Mouse (Mus musculus) forebrain, embryonic 14.5 days (tissue): ENCODE measurements at regions not wholly inside any gene's neighbourhood (a gene's known extent, or its start where the extent isn't known, plus 50 kb on each side); places are given as distances from the start of the nearest gene placed in this dataset.
A peak's percentile ranks its signal among the peaks of the same experiment; 100 is the strongest.

ENCODE experiments used
- ATAC-seq: fragments of 200-750 bp; cut with Nextera tagmentation; 2 replicates; pipeline ENCODE4 v1.8.0; 2017; ENCODE audit warnings: mild to moderate bottlenecking, moderate library complexity
- DNase-seq: peaks from one replicate; pipeline ENCODE4 v3.0.0-alpha.2; 2015; ENCODE audit warnings: low spot score
- H3K27ac ChIP-seq: fragments of 300-500 bp; sonication (generic); 2 replicates; pipeline ENCODE4 v1.5.1; 2014; ENCODE audit warnings: low read depth, mild to moderate bottlenecking, control low read depth, low read length, moderate library complexity
- H3K27me3 ChIP-seq: fragments of 300-500 bp; sonication (generic); replicated peaks from 2 replicates; pipeline ENCODE4 v1.6.1; 2014; ENCODE audit warnings: low read length, control low read depth, mixed read lengths; ENCODE audit not compliant: control insufficient read depth, insufficient read depth
- H3K36me3 ChIP-seq: fragments of 300-500 bp; sonication (generic); 2 replicates; pipeline ENCODE4 v1.6.1; 2014; ENCODE audit warnings: low read length, control low read depth; ENCODE audit not compliant: control insufficient read depth, insufficient read depth
- H3K4me1 ChIP-seq: fragments of 300-500 bp; sonication (generic); 2 replicates; pipeline ENCODE4 v1.6.1; 2014; ENCODE audit warnings: antibody characterized with exemption, low read length, control low read depth; ENCODE audit not compliant: control insufficient read depth, insufficient read depth
- H3K4me2 ChIP-seq: fragments of 300-500 bp; sonication (generic); 2 replicates; pipeline ENCODE4 v1.6.1; 2014; ENCODE audit warnings: mild to moderate bottlenecking, control low read depth, low read length
- H3K4me3 ChIP-seq: fragments of 300-500 bp; sonication (generic); 2 replicates; pipeline ENCODE4 v1.5.1; 2014; ENCODE audit warnings: low read depth, low read length, control low read depth
- H3K9ac ChIP-seq: fragments of 300-500 bp; sonication (generic); 2 replicates; pipeline ENCODE4 v1.6.1; 2014; ENCODE audit warnings: mild to moderate bottlenecking, low read length, control low read depth, moderate library complexity
- H3K9me3 ChIP-seq: fragments of 300-500 bp; sonication (generic); replicated peaks from 2 replicates; pipeline ENCODE4 v1.6.1; 2016; ENCODE audit warnings: low read length, control low read depth, mixed read lengths; ENCODE audit not compliant: control insufficient read depth
- WGBS: fragments of 180-500 bp; shearing (Covaris S2); extraction: QIAGEN DNeasy Blood & Tissue Kit; methylation state at CpG from one replicate; pipeline ENCODE4 v1.1.7; 2014; 5-methylcytosine and 5-hydroxymethylcytosine counted together

DNA sequence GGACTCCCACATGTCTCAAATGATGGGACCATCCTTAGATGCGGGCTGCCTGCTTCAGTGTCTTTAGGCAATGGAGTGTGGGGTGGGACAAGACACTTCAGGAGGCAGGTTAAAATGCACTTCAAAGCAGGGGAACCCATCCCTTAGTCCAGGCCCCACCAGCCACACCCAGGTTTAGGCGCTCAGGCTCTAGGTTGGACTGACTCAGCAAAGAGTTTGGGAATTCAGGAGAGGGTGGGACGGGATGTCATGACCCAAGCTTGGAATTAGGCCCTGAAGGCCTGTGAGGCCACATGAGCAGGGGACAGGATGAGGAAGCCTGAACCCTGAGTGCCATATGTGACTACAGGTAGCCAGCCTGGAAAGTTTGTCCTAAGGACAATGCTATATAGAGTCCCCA is 85.6 kb upstream of the Nkx1-1 start:
- H3K36me3 ChIP-seq: no peaks in the 10 kb centered on the region
- H3K4me3 ChIP-seq: no peak overlapping the region
- 90% methylated on average over 3 of the region's 3 CpGs for WGBS
- no peak for ATAC-seq
- H3K4me1 ChIP-seq: no peaks in the 10 kb centered on the region
- no peak overlapping the region for H3K27ac ChIP-seq
- H3K27me3 ChIP-seq: no peaks in the 10 kb centered on the region; the same call in 1 of the 2 replicates
- no peak for DNase-seq
- H3K4me2 ChIP-seq: no peak overlapping the region
- H3K9ac ChIP-seq: no peak overlapping the region
- H3K9me3 ChIP-seq: no peaks in the 10 kb centered on the region

DNA sequence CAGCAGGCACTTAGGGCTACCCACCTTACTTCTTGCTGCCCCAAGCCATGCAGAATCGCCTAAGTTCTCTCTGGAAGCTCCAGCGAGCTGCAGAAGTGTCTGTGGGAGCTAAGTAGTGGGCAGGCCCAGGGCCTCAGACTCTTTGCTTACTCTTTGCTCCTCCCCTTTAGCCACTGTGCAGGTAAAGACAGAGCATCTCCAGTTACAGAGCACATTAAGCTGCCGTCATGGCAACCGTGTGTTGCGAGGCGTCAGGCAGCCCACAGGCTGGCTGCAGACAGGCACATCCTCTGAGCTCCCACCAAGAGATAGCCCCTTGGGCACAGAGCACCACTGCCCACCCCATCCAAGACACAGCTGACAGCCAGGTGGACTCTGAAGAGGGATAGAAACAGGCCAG is 85.1 kb upstream of the Nkx1-1 start:
- Histone ChIP-seq H3K27ac (no peak overlapping the region), H3K9ac (no peak overlapping the region), H3K4me3 (no peak overlapping the region), H3K27me3 (no peaks in the 10 kb centered on the region; the same call in 1 of the 2 replicates), H3K36me3 (no peaks in the 10 kb centered on the region), H3K4me2 (no peak overlapping the region), H3K4me1 (no peaks in the 10 kb centered on the region), H3K9me3 (no peaks in the 10 kb centered on the region)
- ATAC-seq (no peak), DNase-seq (no peak)
- WGBS: 17% methylated on average over 6 of the region's 6 CpGs

DNA sequence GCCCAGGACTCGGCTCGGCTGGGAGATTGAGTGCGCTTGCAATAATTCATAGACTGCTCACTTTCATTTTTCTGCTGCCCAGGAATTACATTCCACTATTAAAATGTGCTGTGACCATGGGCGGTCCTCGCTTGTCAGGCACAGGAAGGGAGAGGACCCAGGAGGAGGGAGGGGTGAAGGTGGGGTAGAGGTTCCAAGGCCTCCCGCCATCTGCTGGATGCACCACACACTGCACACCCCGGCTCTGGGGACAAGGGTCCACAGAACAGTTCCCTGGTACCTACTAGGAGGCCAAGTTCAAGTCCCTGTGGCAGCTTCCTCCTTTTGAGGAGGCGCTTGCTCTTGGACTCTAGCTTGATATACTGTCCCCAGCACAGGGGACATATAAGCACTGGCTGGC is 83.8 kb upstream of the Nkx1-1 start:
- H3K9me3 ChIP-seq: no peaks in the 10 kb centered on the region
- H3K27me3 ChIP-seq: peaks cover 10% of the 10 kb centered on the region; the same call in 1 of the 2 replicates
- H3K36me3 ChIP-seq: no peaks in the 10 kb centered on the region
- H3K4me1 ChIP-seq: no peaks in the 10 kb centered on the region
- H3K4me2 ChIP-seq: no peak overlapping the region
- WGBS: 73% methylated on average over 8 of the region's 8 CpGs
- no peak for ATAC-seq
- H3K4me3 ChIP-seq: no peak overlapping the region
- H3K9ac ChIP-seq: no peak overlapping the region
- H3K27ac ChIP-seq: no peak overlapping the region
- no peak for DNase-seq

DNA sequence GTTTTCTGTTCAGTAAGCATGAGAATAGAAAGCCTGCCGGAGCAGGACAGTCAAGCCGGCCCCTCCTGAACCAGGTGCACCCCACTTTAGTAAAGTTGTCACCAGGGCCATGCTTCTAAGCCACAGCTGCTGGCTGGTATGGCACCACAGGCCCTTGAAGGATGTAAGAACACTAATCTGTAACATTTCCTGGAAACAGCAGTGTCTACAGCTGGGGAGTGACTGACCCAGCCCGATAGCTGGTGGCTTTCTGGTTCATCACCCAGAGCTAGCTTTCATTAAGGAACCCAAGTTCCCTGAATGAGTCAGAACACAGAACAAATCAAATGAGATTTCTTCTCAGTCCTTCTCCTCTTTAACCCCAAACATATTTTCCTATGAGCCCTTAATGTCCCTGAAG is 82.4 kb upstream of the Nkx1-1 start:
- Histone ChIP-seq H3K36me3 (no peaks in the 10 kb centered on the region), H3K9me3 (no peaks in the 10 kb centered on the region), H3K4me3 (no peak overlapping the region), H3K9ac (no peak overlapping the region), H3K27me3 (peaks cover 10% of the 10 kb centered on the region; the same call in 1 of the 2 replicates), H3K4me2 (no peak overlapping the region), H3K4me1 (peaks cover 7% of the 10 kb centered on the region; the same call in 1 of the 2 replicates), H3K27ac (no peak overlapping the region)
- no peak for DNase-seq
- no peak for ATAC-seq
- WGBS: 94% methylated on average over 3 of the region's 3 CpGs

DNA sequence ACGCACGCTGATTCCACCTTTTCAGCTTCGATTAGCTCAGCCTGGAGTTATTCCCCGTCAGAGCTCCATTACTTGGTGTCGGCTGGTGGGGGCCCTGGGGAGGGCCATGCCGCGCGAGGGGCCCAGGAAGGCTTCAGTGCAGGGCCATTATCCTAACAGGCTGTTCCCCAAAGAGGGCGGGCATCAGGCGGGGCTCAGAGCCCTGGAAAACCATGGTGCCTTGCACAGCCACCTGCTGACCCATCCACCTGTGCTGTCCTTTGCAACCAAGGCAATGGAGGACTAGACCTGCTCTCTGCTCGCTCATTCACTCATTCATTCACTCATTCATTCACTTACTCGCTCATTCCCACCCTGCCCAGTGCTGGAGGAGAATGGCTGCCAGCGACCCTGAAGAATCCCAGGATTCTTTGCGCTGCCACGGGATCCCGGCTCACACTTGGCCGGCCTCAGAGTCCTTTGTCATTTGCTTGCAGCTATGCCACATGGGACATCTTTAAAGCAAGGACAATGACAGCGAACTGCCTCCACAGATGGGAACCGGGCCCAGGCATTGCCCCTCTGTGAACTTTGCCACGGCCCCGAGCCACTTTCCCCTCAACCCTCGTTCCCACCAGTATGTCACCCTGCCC is 78.6 kb upstream of the Nkx1-1 start:
- Histone ChIP-seq H3K4me3 (no peak overlapping the region), H3K4me2 (peak overlapping the region; percentile 36), H3K36me3 (no peaks in the 10 kb centered on the region), H3K27me3 (0 out of 2 replicates have a peak, but pooled peaks cover 10% of the 10 kb centered on the region), H3K4me1 (peaks cover 7% of the 10 kb centered on the region; the same call in 1 of the 2 replicates), H3K27ac (no peak overlapping the region), H3K9me3 (no peaks in the 10 kb centered on the region), H3K9ac (0 out of 2 replicates have a peak overlapping the region, but pooled peaks have one; percentile 17)
- DNase-seq (no peak), ATAC-seq (peak; percentile 54)
- 37% methylated on average over 22 of the region's 22 CpGs for WGBS

DNA sequence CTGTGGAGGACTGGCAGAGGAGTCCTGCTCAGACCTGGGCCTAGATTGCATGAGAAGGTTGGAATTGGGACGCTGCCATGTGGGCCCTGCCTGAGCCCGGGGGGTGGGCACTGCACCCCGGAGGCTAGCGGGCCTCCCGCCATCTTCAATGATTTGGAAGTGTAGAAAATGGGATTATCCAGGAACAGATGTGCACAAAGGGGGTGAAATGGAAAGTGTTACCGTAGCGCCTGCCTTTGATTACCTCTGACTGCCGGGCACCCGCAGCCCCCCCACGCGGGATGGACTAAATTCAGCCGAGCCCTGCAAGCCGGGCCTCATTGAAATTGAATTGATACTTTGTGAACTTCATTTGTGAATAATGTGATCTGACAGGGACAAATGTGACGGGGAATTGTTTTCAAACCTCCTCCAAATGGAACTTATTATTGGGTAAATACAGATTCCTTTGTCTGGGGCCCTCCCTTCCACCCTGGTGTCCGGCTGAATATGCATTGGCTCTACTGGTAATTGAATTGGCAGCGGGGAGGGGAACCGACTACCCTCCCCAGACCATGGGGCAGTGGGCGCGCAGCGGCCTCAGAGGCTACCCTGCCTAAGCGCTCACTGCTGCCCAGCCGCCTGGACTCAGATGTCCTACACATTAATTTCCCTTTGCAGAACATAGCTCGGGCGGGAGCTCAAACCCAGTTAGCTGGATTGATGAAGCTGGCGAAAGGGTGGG is 77.9 kb upstream of the Nkx1-1 start:
- ATAC-seq: peak; percentile 37; the same call in 1 of the 2 replicates
- H3K4me2 ChIP-seq: peak overlapping the region; percentile 36
- H3K27ac ChIP-seq: no peak overlapping the region
- peaks cover 7% of the 10 kb centered on the region; the same call in 1 of the 2 replicates for H3K4me1 ChIP-seq
- DNase-seq: no peak
- H3K9me3 ChIP-seq: no peaks in the 10 kb centered on the region
- no peak overlapping the region for H3K4me3 ChIP-seq
- H3K9ac ChIP-seq: no peak overlapping the region
- 28% methylated on average over 25 of the region's 25 CpGs for WGBS
- H3K36me3 ChIP-seq: no peaks in the 10 kb centered on the region
- H3K27me3 ChIP-seq: 0 out of 2 replicates have a peak, but pooled peaks cover 10% of the 10 kb centered on the region

DNA sequence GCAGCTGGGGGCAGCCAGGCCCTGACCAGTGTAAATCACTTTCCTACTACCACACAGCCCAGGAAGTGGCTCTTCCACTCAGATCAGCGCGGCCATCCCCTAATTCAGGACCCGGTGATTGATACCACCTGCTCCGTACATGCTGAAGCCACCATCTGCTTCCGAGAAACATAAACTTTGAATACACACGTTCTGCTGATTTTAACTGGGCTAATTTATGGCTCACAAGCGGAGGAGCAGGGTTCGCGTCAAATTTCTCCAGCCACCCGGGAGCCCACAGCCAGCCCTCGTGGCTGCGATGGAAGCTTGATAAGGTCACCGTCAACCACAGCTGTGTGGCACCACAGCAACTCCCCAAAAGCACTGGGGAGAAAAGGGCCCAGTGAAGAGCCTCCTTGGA is 72.0 kb upstream of the Nkx1-1 start:
- WGBS: 78% methylated on average over 13 of the region's 13 CpGs
- H3K27me3 ChIP-seq: 0 out of 2 replicates have a peak, but pooled peaks cover 6% of the 10 kb centered on the region
- ATAC-seq (no peak), DNase-seq (no peak)
- no peak overlapping the region for H3K9ac ChIP-seq
- peaks cover 4% of the 10 kb centered on the region; the same call in 1 of the 2 replicates for H3K4me1 ChIP-seq
- no peak overlapping the region for H3K27ac ChIP-seq
- H3K36me3 ChIP-seq: no peaks in the 10 kb centered on the region
- no peaks in the 10 kb centered on the region for H3K9me3 ChIP-seq
- no peak overlapping the region for H3K4me2 ChIP-seq
- H3K4me3 ChIP-seq: no peak overlapping the region

DNA sequence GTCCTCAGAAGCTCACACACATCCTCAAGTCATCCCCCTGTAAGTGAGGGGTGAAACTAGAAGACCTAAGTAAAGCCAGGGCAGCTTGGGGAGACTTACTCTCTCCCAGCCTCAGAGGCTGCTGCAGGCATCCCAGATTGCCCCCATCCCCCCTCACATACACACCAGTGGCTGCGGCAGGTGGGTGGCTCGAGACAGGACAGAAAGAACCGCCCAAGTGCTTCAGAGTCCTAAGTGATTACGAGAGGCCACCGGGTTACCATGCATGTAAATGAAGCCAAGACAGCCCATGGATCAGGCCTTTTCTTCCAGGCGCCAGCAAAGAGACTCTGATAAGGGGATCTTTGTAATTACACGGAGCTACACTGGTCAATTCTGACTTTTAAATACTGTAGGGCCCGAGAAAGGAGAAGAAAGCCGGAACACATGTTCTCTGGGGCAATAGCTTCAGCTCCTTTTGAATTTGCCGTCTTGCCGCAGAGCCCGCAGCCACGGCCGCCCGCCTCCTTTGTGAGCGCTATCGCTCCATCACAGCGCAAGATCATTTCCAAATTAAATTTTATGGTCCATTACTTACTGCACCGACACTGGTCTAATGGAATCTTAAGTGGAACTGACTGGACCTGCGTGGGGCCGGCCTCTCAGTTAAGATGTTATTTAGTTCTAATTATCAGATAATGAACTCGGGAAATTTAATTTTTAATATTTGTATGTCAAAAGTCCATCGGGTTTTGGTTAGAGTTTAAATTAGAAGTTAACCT is 68.1 kb upstream of the Nkx1-1 start:
- no peaks in the 10 kb centered on the region for H3K36me3 ChIP-seq
- no peak overlapping the region for H3K4me3 ChIP-seq
- H3K4me1 ChIP-seq: peaks cover 4% of the 10 kb centered on the region; the same call in 1 of the 2 replicates
- ATAC-seq (no peak), DNase-seq (no peak)
- no peak overlapping the region for H3K4me2 ChIP-seq
- 44% methylated on average over 23 of the region's 23 CpGs for WGBS
- H3K27me3 ChIP-seq: 0 out of 2 replicates have a peak, but pooled peaks cover 6% of the 10 kb centered on the region
- H3K27ac ChIP-seq: no peak overlapping the region
- H3K9ac ChIP-seq: no peak overlapping the region
- H3K9me3 ChIP-seq: no peaks in the 10 kb centered on the region
